Mouse (Mus musculus) v-Abl transformed pro-B cells (cell line): ENCODE measurements around the gene Olfr1369-ps1.

Experiments
- in situ Hi-C, 2 experiments: fragments of 400-800 bp; cut with MboI; formaldehyde crosslinking; loops; one replicate each; pipeline ENCODE4 v1.15.1; 2025; ENCODE audit not compliant: unreplicated experiment in 2 of 2

The Olfr1369-ps1 gene

DNA sequence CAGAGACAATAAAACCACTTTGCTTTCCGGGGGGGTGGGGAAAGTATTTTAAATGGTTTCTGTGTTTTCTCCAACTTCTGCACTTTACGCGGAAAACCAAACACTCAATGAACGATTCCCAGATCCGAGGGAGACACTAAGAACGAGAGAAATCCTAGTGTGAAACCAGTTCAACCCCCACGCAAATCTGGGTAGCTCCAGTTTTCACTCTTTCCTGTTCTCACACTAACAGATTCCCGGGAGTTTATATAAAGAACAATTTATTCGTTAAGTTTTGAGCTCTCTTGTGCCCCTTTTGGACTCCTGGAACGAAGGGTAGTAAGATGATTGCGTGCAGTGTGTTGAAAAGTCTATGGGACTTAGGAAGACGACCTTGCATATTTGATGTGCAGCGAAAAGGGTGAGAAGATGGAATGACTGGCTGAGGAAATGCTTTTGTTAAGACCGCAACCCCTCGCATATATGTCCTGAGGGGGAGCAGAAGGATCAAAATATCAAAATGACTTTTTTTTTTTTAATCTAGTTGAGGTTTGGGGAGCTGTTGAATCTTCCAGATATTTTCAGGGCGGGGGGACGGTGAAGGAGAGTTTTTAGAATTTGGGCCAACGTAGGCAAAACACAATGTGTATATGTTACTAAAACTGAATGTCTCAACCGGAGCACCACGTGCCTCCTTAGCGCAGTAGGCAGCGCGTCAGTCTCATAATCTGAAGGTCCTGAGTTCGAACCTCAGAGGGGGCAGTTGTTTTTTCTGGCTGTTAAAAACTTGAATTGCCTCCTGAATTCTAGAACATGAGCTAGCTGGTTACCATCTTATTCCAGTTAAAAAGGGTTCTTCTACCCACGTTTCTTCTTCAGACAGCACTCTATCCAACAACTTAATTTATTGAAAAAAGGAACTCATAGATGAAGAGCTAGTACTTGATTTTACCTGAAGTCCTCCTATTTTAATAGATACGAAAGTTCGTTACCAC, 55.9 kb downstream of the Olfr1369-ps1 start:
- in situ Hi-C loops = loop anchor here (5.0 to 25.0 kb wide), 10 partner anchors 110 to 1955 kb away; partner anchors contain the start of genes Elmo1 (in 1 of the 2), Hist1h2ai (in 1 of the 2), Hist1h2bl (in 1 of the 2) and Hist1h3h (in 1 of the 2)

DNA sequence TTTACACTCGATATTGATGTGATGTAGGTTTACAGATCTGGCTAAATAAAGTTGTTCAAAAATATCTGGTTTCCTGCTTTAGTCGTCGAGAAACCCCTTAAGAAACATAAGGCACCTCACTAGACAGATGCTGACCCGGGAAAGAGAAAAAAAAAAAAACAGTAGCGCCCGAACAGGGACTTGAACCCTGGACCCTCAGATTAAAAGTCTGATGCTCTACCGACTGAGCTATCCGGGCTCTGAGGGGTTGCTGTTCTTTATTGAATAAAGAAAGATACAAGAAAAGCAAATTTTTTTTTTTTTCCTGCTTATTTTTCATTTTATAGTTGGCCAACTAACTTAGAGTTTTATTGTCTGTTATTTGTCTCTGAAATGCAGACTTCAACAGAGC, 56.6 kb downstream of the Olfr1369-ps1 start:
- in situ Hi-C loops = loop anchor here (5.0 to 25.0 kb wide), 10 partner anchors 109 to 1956 kb away; partner anchors contain the start of genes Elmo1 (in 1 of the 2), Hist1h2ai (in 1 of the 2), Hist1h2bl (in 1 of the 2) and Hist1h3h (in 1 of the 2)

DNA sequence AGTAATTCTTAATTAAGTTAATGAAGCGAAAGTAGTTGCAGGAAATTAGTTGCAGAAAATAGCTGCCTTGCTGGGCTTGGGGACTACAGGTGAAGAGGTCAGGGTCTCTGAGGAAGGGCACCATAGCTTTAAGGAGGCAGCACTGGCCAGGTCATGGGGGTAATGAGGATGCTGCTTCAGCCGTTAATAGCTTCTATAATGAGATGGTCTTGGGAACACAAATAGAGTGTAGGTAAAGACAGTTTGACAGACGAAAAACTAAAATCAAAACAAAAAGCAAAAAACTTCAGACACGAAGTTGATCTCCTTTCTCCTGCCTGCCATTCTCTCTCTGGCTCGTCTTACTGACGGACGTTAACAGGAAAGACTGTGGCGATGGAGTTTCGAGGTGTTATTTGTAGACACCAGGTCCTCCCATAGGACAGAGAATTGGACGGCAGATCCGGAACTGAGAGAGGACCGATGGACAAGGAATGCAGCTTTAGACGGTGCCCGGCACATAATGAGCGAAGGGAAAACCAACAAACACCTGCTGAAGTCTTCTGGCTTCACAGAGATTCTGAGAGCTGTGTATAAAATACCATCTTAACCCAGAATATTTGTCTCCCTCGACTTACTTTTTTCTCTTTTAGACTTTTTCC, 57.2 kb downstream of the Olfr1369-ps1 start:
- in situ Hi-C loops = loop anchor here (5.0 to 25.0 kb wide), 10 partner anchors 109 to 1956 kb away; partner anchors contain the start of genes Elmo1 (in 1 of the 2), Hist1h2ai (in 1 of the 2), Hist1h2bl (in 1 of the 2) and Hist1h3h (in 1 of the 2)
